Mouse (Mus musculus) forebrain, postnatal 0 days (tissue): ENCODE measurements around the gene Vmn2r20. TPM values are rescaled to one million over a fixed set of nuclear protein-coding genes. Genes with fewer than 3 reads are reported as not detected.
"Not testable (repeated sequence)": the region's sequence is repeated elsewhere in the genome, so short reads cannot be mapped to it uniquely, and the experiment has no call there.

Source experiments
- ATAC-seq: fragments of 200-750 bp; cut with Nextera tagmentation; 2 replicates; pipeline ENCODE4 v1.8.0; 2017; ENCODE audit warnings: mild to moderate bottlenecking, moderate library complexity
- DNase-seq: peaks from one replicate; pipeline ENCODE4 v3.0.0-alpha.2; 2015
- H3K27ac ChIP-seq: fragments of 300-500 bp; sonication (generic); 2 replicates; pipeline ENCODE4 v1.5.1; 2014; ENCODE audit warnings: low read depth, mild to moderate bottlenecking, antibody characterized with exemption, low read length, moderate library complexity, mixed read lengths
- H3K27me3 ChIP-seq: fragments of 300-500 bp; sonication (generic); 2 replicates; pipeline ENCODE4 v1.6.1; 2014; ENCODE audit warnings: mild to moderate bottlenecking, low read length, mixed read lengths; ENCODE audit not compliant: insufficient read depth
- H3K36me3 ChIP-seq: fragments of 300-500 bp; sonication (generic); 2 replicates; pipeline ENCODE4 v1.6.1; 2014; ENCODE audit warnings: mild to moderate bottlenecking, moderate library complexity; ENCODE audit not compliant: insufficient read depth
- H3K4me1 ChIP-seq: fragments of 300-500 bp; sonication (generic); 2 replicates; pipeline ENCODE4 v1.6.1; 2014; ENCODE audit warnings: antibody characterized with exemption; ENCODE audit not compliant: insufficient read depth
- H3K4me2 ChIP-seq: fragments of 300-500 bp; sonication (generic); 2 replicates; pipeline ENCODE4 v1.6.1; 2014; ENCODE audit warnings: low read depth, mild to moderate bottlenecking, moderate library complexity
- H3K4me3 ChIP-seq: fragments of 300-500 bp; sonication (generic); 2 replicates; pipeline ENCODE4 v1.5.1; 2014; ENCODE audit warnings: low read depth, low read length, mixed read lengths
- H3K9ac ChIP-seq: fragments of 300-500 bp; sonication (generic); 2 replicates; pipeline ENCODE4 v1.6.1; 2014; ENCODE audit warnings: mild to moderate bottlenecking
- H3K9me3 ChIP-seq: fragments of 300-500 bp; sonication (generic); 2 replicates; pipeline ENCODE4 v1.6.1; 2016; ENCODE audit warnings: low read length
- CTCF ChIP-seq: sonication (generic); IDR thresholded peaks from 2 replicates; pipeline ENCODE4 v1.5.1; 2016; ENCODE audit warnings: antibody characterized with exemption, control low read depth, low read depth
- WGBS: fragments of 180-500 bp; shearing (Covaris S2); extraction: QIAGEN DNeasy Blood & Tissue Kit; methylation state at CpG from one replicate; pipeline ENCODE4 v1.1.7; 2014; 5-methylcytosine and 5-hydroxymethylcytosine counted together
- polyA plus RNA-seq: library from polyadenylated mRNA; unstranded; fragments of >200 nt; fragmentation: Nextera tagmentation; extraction: Ambion mirVana; gene quantifications from 2 replicates; pipeline ENCODE4 v1.2.1, GENCODE M21; 2015
- total RNA-seq: library from RNA; depleted of rRNA; stranded (reverse); fragments of >200 nt; gene quantifications from 2 replicates; pipeline ENCODE4 v1.2.3, GENCODE M21; 2014; rRNA removed

Vmn2r20 gene
- total RNA-seq (not detected in 2 replicates), polyA plus RNA-seq (not detected in 2 replicates)

DNA sequence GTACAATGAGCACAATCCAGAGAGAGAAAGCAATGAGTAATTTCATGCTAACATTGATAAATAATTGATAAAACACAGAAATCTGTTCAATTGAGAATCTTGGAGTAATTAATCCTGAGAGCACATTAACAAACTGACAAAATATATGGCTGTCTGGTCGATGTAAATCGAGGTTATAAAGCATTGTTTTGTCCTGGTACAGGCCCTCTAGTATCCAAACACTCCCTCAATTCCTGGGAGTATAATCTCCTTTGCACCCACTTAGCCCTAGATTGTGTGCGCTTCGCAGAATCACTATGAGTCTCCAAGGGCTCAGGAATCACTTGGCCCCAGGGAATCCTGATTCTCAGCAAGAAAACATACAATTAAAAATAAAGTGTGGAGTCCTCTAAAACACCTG lies at the start of gene Vmn2r20:
Gene Vmn2r20 (minus strand): TSS at position 101 of the 400 bp plus-strand sequence.
- H3K9ac ChIP-seq, H3K27ac ChIP-seq, H3K4me2 ChIP-seq, H3K9me3 ChIP-seq, H3K36me3 ChIP-seq, DNase-seq, ATAC-seq, H3K4me1 ChIP-seq, H3K4me3 ChIP-seq, H3K27me3 ChIP-seq: not testable (repeated sequence)
- WGBS, result no CpG with 5 or more reads among the region's 4 CpGs

DNA sequence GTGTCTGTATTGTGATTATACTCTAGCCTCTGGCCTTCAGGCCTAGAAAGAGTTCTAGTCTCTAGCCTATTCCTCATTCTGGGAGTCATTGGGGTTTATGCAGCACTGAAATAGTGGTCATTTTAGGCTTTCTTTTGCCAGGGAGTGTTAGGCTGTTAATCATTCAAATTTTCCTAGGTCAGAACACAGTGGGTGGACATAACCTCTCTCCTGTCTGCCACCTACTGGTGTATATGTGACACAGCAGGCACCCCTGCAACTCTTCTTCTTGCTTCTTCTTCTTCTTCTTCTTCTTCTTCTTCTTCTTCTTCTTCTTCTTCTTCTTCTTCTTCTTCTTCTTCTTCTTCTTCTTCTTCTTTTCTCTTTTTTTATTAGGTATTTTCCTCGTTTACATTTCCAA lies 6.5 kb upstream of the Vmn2r20 start:
- not testable (repeated sequence) for ATAC-seq, H3K4me3 ChIP-seq, H3K9me3 ChIP-seq, DNase-seq, H3K27ac ChIP-seq, H3K27me3 ChIP-seq, H3K36me3 ChIP-seq, H3K4me1 ChIP-seq, H3K9ac ChIP-seq, H3K4me2 ChIP-seq
- WGBS, result no CpG with 5 or more reads among the region's 1 CpGs

- WGBS, result no CpG with 5 or more reads among the region's 8 CpGs
- H3K4me2 ChIP-seq, DNase-seq: not testable (repeated sequence)
Observed at GRCm38 (mm10) chr6:123406918-123407665, 10.8 kb downstream of the Vmn2r20 start.

GRCm38 (mm10) chr6:123388824-123389223 lies 29.1 kb downstream of the Vmn2r20 start:
- not testable (repeated sequence) for ATAC-seq, H3K4me1 ChIP-seq, H3K27me3 ChIP-seq, H3K27ac ChIP-seq, DNase-seq, H3K36me3 ChIP-seq, H3K4me3 ChIP-seq, H3K9ac ChIP-seq, H3K9me3 ChIP-seq, H3K4me2 ChIP-seq

More at GRCm38 (mm10) chr6:123406918-123407665, 10.8 kb downstream of the Vmn2r20 start:
- not testable (repeated sequence) for H3K9me3 ChIP-seq, H3K27ac ChIP-seq, H3K4me3 ChIP-seq, H3K36me3 ChIP-seq, ATAC-seq, H3K9ac ChIP-seq, H3K4me1 ChIP-seq, H3K27me3 ChIP-seq

DNA sequence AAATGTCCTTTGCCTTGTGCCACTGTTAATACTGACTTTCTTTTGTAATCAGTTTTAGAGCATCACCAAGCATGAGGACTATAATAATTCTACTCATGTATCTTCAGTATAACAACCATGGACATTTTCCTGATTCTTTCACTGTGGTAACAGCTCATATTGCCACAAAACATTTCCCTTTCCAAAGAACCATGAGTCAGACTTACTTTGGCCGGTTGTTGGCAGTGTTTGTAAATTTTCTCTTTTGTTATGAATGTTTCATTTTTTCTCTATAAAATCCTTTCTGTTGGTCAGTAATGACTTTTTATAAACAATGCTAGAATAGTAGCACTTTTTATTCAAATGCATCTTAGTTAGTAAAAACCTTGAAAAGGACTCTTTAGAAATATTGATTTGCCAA lies 71.8 kb downstream of the Vmn2r20 start:
- TF ChIP-seq CTCF, result no peak
- WGBS, result 78% methylated on average over 1 of the region's 1 CpGs
- no peak overlapping the region for H3K9ac ChIP-seq
- ATAC-seq (no peak), DNase-seq (no peak)
- no peaks in the 10 kb centered on the region for H3K27me3 ChIP-seq
- no peaks in the 10 kb centered on the region for H3K36me3 ChIP-seq
- no peak overlapping the region for H3K4me3 ChIP-seq
- no peak overlapping the region for H3K4me2 ChIP-seq
- no peaks in the 10 kb centered on the region for H3K9me3 ChIP-seq
- H3K4me1 ChIP-seq, result no peaks in the 10 kb centered on the region
- H3K27ac ChIP-seq, result no peak overlapping the region

DNA sequence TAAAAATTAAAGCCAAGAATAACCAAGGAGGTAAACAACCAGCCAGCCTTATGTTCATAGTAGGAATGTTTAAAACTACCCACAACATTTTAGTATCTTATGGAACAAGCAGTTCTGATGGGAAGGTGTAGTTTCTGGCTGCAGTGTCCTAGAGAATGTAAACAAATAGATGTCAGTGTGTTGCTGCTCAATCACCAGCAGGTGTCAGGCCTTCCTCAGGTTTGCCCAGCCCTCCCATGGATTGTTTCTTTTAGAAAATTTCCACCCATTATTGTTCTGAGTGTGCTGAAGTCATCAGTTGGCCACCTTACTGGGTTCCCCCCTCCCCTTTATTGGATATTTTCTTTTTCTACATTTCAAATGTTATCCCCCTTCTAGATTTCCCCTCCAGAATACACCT lies 77.8 kb downstream of the Vmn2r20 start:
- H3K4me1 ChIP-seq, result no peaks in the 10 kb centered on the region
- peak; percentile 0 for DNase-seq
- H3K36me3 ChIP-seq, result no peaks in the 10 kb centered on the region
- ATAC-seq, result no peak; the same call in 1 of the 2 replicates
- H3K27ac ChIP-seq, result no peak overlapping the region
- no peak overlapping the region for H3K4me3 ChIP-seq
- H3K9ac ChIP-seq, result no peak overlapping the region
- H3K9me3 ChIP-seq, result no peaks in the 10 kb centered on the region
- H3K4me2 ChIP-seq, result no peak overlapping the region
- H3K27me3 ChIP-seq, result no peaks in the 10 kb centered on the region
- peak; percentile 46 for TF ChIP-seq CTCF

- no peak overlapping the region for H3K4me3 ChIP-seq
- no peaks in the 10 kb centered on the region for H3K27me3 ChIP-seq
- WGBS, result 29% methylated on average over 2 of the region's 2 CpGs
- no peak for TF ChIP-seq CTCF
- H3K4me1 ChIP-seq, result no peaks in the 10 kb centered on the region
- no peaks in the 10 kb centered on the region for H3K9me3 ChIP-seq
- ATAC-seq, result no peak
- no peak for DNase-seq
- H3K9ac ChIP-seq, result no peak overlapping the region
- H3K4me2 ChIP-seq, result no peak overlapping the region
- H3K27ac ChIP-seq, result no peak overlapping the region
- no peaks in the 10 kb centered on the region for H3K36me3 ChIP-seq
Observed at GRCm38 (mm10) chr6:123332503-123332902, 85.4 kb downstream of the Vmn2r20 start.

Other genes with a start within 250 kb of the Vmn2r20 start
- not detected in 2 replicates for gene Clec4b2, start 245.2 kb downstream of the Vmn2r20 start, total RNA-seq
- not detected in 2 replicates for gene Clec4b2, start 245.2 kb downstream of the Vmn2r20 start, polyA plus RNA-seq
- 0.23 and 0.38 TPM in 2 replicates for gene Clec4n, start 188.3 kb downstream of the Vmn2r20 start, total RNA-seq
- gene Clec4n, start 188.3 kb downstream of the Vmn2r20 start, polyA plus RNA-seq, result 0.70 and 1.2 TPM in 2 replicates
- not detected in 2 replicates for gene Clec4d, start 156.0 kb downstream of the Vmn2r20 start, total RNA-seq
- gene Clec4d, start 156.0 kb downstream of the Vmn2r20 start, polyA plus RNA-seq, result not detected in 2 replicates
- gene Clec4e, start 128.2 kb downstream of the Vmn2r20 start, total RNA-seq, result not detected in 2 replicates
- gene Clec4e, start 128.2 kb downstream of the Vmn2r20 start, polyA plus RNA-seq, result not detected in 2 replicates
- gene Vmn2r19, start 109.8 kb downstream of the Vmn2r20 start, total RNA-seq, result not detected in 2 replicates
- not detected in 2 replicates for gene Vmn2r19, start 109.8 kb downstream of the Vmn2r20 start, polyA plus RNA-seq
- not detected in 2 replicates for gene Vmn2r21, start 115.3 kb upstream of the Vmn2r20 start, total RNA-seq
- not detected in 2 replicates for gene Vmn2r21, start 115.3 kb upstream of the Vmn2r20 start, polyA plus RNA-seq
- gene Vmn2r22, start 232.6 kb upstream of the Vmn2r20 start, total RNA-seq, result not detected in 2 replicates
- gene Vmn2r22, start 232.6 kb upstream of the Vmn2r20 start, polyA plus RNA-seq, result not detected in 2 replicates